Mouse (Mus musculus) lung, postnatal 36 days (tissue): ENCODE measurements around the gene Gpm6a.

Experiments
- DNase-seq: peaks from one replicate; pipeline ENCODE4 v3.0.0; 2022; ENCODE audit warnings: mixed read lengths

Gpm6a gene

GRCm38 (mm10) chr8:54954741-54955455, at the start of gene Gpm6a:
TSS of gene Gpm6a (plus strand) at chr8:54954843.
- no peak for DNase-seq

- no peak for DNase-seq
Observed at GRCm38 (mm10) chr8:54912891-54913290, 41.8 kb upstream of the Gpm6a start.

GRCm38 (mm10) chr8:54917710-54918109, 36.9 kb upstream of the Gpm6a start:
- no peak for DNase-seq

GRCm38 (mm10) chr8:54922160-54922855, 32.3 kb upstream of the Gpm6a start:
- no peak for DNase-seq

- DNase-seq = no peak
Observed at GRCm38 (mm10) chr8:54924936-54925335, 29.7 kb upstream of the Gpm6a start.

- DNase-seq = no peak
Observed at GRCm38 (mm10) chr8:54932306-54932705, 22.3 kb upstream of the Gpm6a start.

GRCm38 (mm10) chr8:54953351-54953750, 1.3 kb upstream of the Gpm6a start:
- no peak for DNase-seq

- DNase-seq = no peak
Observed at GRCm38 (mm10) chr8:54954030-54954429, 613 bp upstream of the Gpm6a start.

- DNase-seq = no peak
Observed at GRCm38 (mm10) chr8:54955456-54955800, 785 bp downstream of the Gpm6a start.

GRCm38 (mm10) chr8:54955935-54956573, 1.4 kb downstream of the Gpm6a start:
- DNase-seq = no peak

- no peak for DNase-seq
Observed at GRCm38 (mm10) chr8:54956787-54957186, 2.1 kb downstream of the Gpm6a start.

- DNase-seq = no peak
Observed at GRCm38 (mm10) chr8:54957506-54957905, 2.9 kb downstream of the Gpm6a start.

- DNase-seq = no peak
Observed at GRCm38 (mm10) chr8:54961571-54961970, 6.9 kb downstream of the Gpm6a start.

GRCm38 (mm10) chr8:54975020-54975419, 20.4 kb downstream of the Gpm6a start:
- DNase-seq = no peak

- DNase-seq = no peak
Observed at GRCm38 (mm10) chr8:54975506-54975905, 20.9 kb downstream of the Gpm6a start.

- DNase-seq = no peak
Observed at GRCm38 (mm10) chr8:54975927-54976326, 21.3 kb downstream of the Gpm6a start.

GRCm38 (mm10) chr8:54976663-54977062, 22.0 kb downstream of the Gpm6a start:
- no peak for DNase-seq

- DNase-seq = no peak
Observed at GRCm38 (mm10) chr8:54986791-54987190, 32.1 kb downstream of the Gpm6a start.

GRCm38 (mm10) chr8:54989093-54989492, 34.5 kb downstream of the Gpm6a start:
- DNase-seq = no peak

- DNase-seq = no peak
Observed at GRCm38 (mm10) chr8:54991840-54992609, 37.4 kb downstream of the Gpm6a start.

- DNase-seq = no peak
Observed at GRCm38 (mm10) chr8:54995662-54996061, 41.0 kb downstream of the Gpm6a start.

GRCm38 (mm10) chr8:55002398-55002797, 47.8 kb downstream of the Gpm6a start:
- DNase-seq = no peak

GRCm38 (mm10) chr8:55002946-55003345, 48.3 kb downstream of the Gpm6a start:
- DNase-seq = no peak
